Mouse (Mus musculus): ENCODE measurements around the gene Krt26.

DNA sequence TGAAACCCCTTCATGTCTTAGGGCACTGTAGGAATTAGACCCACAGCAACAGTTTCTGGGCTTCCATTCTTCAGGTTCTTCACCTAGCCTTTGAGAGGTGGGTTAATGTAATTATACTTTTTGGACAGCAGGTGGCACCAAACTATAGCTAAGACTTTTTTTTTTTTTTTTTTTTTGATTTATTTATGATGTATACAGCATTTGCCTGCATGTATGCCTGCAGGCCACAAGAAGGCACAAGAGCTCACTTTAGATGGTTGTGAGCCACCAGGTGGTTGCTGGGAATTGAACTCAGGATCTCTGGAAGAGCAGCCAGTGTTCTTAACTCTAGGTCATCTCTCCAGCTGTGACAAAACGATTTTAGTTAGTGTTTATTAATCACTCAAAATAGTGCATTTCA, 26.9 kb downstream of the Krt26 start:
- TF ChIP-seq POLR2A (IDR thresholded peaks at IDR 0.05; ENCODE audit: low read depth, low read length) (no peak), CTCF (IDR thresholded peaks at IDR 0.05; ENCODE audit: borderline replicate concordance, insufficient read depth, low read length) (no peak)

Data from embryonic fibroblast, embryonic 13.5 days (primary cell).